Mouse (Mus musculus): ENCODE data around the gene Nsg2.
A peak's percentile ranks its signal among the peaks of the same experiment; 100 is the strongest.

Nsg2 gene

GRCm38 (mm10) chr11:32011867-32012603 lies 11.8 kb downstream of the Nsg2 start:
- no peak for DNase-seq (ENCODE audit: low read depth, low spot score)

GRCm38 (mm10) chr11:32013014-32013427 lies 12.8 kb downstream of the Nsg2 start:
- no peak for DNase-seq (ENCODE audit: low read depth, low spot score)

DNA sequence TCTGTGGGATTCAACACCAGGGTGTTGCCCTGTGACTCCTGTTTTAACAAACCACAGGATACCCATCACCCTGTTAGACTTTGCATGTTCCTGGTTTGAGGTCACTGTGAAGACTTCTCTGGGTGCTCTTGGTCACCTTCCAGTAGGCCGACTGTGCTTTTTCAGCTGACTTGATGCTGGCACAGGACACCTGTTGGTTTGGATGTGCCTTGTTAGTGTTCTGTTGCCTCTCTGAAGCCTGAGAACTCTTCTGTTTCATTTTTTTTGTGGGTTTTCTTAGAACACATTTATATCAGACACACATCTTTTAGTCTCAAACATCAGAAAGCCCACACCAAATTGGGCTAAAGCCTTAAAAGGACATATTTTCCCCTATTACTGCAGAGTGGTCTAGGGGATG lies 13.3 kb downstream of the Nsg2 start:
- no peak for DNase-seq (ENCODE audit: low read depth, low spot score)

DNA sequence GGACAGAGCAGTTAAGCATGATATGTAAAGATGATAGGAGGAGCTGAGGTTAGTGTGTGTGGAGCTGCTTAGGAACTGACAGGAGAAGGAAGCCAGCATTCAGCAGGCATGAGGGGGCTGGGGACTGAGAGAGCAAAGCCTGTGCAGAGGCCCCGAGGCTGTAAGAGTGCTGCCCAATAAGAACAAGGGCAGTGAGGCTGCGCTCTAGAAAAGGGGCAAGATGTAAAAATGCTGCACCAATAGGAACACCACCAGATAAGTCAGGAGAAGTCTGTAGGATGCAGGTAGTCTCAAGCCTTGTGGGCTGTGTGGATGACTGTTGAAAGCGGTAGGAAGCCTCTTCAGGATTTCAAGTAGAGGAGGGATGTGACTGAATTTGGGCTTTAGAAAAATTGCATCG lies 17.9 kb downstream of the Nsg2 start:
- DNase-seq (ENCODE audit: low read depth, low spot score) = peak; percentile 16

DNA sequence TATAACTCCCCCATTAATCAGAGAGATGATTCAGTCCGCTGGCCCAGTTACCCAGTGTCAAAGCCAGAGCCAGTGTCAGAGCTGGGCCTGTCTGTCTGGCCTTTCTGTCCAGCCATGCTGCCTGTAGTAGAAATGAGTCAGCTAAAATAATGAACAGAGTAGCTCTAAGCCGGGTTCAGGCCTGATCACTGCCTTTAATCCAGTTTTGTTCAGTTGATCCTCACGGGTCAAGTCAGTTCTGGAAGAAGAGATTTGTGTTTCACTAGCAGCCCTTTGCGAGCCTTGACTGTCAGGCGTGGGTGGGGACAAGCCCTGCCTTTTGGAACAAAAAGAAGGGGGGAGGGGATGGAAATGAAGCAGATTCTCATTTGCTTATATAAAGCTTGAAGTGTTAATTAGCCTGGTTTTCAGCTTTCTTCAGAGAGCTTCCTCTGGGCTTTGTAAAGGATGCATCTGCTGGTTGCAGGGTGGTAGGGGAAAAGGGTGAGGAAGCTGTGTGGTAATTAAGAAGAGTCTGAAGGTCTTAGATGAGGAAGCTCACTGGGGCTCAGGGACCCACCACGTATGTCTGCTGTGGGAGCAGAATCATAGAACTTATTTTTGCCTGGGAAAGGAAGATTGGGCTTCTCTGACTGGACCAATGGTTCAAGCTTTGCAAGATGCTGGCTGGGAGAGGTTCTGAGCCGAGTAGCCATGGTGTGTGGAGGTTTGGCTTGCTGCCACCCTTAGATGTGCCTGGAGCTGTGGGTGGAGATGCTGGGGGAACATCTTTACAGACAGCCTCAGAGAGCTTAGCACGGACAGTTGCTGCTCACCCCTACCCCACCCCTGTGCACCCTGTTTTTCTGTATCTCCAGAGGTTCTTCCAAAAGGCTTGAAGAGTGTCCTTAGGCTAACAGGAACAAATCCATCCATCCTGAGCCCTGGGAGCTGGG lies 20.0 kb downstream of the Nsg2 start:
- DNase-seq (ENCODE audit: low read depth, low spot score) = peak; percentile 77

DNA sequence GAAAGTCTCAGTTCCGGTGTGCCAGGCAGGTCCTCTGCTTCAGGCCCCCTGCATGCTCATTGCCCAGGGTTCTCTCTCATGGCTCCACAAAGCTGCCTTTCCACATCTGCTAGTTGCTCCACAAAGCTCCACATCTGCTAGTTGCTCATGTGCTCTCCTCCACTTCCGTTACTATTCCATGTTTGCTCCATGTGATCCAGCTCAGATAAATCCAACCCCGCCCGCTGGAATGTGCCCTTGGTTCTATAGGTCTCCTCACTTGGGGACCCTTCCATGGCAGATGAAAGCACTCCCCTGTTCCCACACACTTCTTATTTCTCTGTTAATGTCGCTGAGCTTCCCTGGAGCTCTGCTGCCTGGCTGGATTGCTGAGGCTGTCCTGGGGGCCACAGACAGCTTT lies 26.4 kb downstream of the Nsg2 start:
- DNase-seq (ENCODE audit: low read depth, low spot score) = no peak

GRCm38 (mm10) chr11:32027474-32028342 lies 27.4 kb downstream of the Nsg2 start:
- DNase-seq (ENCODE audit: low read depth, low spot score) = no peak

GRCm38 (mm10) chr11:32028605-32029004 lies 28.3 kb downstream of the Nsg2 start:
- DNase-seq (ENCODE audit: low read depth, low spot score) = no peak

DNA sequence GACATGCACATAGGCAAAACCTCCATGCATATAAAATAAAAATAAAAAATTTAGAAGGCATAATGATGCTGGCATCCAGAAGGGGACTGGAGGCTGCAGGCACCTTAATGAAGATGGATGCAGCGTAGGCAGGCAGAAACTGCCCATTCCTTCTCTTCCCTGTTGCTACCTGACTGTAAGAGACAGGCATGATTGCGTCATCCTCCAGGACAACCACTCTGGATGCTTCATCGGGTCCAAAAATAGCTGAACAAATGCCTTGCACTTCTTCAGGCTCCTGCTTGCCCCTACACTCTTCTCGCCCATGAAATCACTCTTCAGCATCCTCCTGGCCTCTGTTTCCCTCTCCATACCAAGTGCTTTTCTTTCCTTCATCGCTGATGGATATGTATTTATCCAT lies 29.1 kb downstream of the Nsg2 start:
- no peak for DNase-seq (ENCODE audit: low read depth, low spot score)

- DNase-seq (ENCODE audit: low read depth, low spot score) = no peak
These were observed 31.1 kb downstream of the Nsg2 start for GRCm38 (mm10) chr11:32031396-32031795.

DNA sequence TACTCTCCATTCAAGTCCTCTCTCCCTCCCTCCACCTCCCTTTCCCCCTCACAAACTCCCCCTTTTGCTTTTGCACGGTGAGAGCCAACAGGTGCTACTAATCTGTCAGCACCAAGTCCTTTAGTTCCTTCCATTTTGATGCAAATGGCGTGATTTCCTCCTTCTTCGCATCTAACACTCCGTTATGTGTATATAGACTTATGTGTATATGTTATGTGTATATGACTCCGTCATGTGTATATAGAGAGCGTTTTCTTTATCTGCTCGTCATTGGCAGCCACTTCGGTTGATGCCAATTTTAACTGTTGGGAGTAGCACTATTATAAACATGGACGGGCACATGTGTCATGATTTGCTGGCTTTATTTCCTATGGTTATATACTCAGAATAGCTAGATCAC lies 31.8 kb downstream of the Nsg2 start:
- no peak for DNase-seq (ENCODE audit: low read depth, low spot score)

DNA sequence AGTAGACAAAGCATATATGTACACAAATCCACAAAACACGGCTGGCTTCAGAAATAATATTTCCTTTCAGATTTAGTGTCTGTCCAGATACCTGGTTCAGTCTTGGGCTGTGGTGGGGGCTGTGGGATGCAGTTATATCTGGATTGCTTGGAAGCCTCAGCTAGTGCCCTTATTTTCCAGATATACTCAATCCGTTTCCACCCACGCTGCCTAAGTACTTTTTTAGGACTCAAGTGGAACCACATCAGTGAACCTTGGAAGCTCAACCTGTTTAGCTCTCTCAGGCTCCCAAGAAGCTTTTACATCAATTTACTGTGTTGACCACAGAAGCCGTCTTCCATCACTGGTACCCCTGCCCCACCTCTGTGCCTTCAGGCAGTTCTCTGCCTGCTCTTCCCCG lies 35.6 kb downstream of the Nsg2 start:
- no peak for DNase-seq (ENCODE audit: low read depth, low spot score)

GRCm38 (mm10) chr11:32039656-32040055 lies 39.4 kb downstream of the Nsg2 start:
- DNase-seq (ENCODE audit: low read depth, low spot score) = no peak

GRCm38 (mm10) chr11:32057389-32057788 lies 57.1 kb downstream of the Nsg2 start:
- no peak for DNase-seq (ENCODE audit: low read depth, low spot score)

DNA sequence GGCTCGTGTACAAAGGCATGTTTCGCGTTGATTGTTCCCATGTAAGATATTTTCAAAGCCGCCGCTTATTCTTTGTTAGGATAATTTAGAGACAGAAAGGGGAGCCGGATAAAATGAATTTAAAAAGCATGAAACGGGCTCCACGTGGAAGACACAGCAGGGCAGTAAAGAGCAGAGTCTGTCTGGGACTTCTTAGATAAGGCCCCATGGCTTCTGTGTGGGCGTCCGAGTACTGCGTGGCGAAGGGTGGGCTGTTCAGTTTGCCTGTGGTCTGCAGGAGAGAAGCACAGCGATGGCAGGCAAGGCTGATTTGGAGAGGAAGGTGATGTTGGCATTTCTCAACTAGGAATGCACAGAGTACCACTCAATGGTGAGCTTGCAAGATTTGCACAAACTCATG lies 57.6 kb downstream of the Nsg2 start:
- no peak for DNase-seq (ENCODE audit: low read depth, low spot score)

DNA sequence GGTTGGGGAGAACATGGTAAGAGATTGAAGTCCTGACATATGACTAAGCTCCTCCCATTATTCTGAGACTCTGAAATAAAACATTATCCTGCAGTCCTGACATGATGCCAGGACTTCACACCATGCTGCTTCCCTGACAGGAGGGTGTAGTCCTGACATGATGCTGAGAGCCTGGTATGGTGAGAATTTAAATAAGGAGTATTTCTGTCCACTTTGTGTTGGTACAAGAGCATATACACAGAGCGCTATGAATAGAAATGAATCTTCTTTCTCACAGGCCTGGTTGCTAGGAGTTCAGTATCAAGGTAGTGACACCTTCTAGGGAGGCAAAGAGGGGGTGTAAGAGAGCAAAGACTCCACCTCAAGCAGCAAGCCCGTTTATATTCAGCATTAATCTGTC lies 60.8 kb downstream of the Nsg2 start:
- DNase-seq (ENCODE audit: low read depth, low spot score) = no peak

DNA sequence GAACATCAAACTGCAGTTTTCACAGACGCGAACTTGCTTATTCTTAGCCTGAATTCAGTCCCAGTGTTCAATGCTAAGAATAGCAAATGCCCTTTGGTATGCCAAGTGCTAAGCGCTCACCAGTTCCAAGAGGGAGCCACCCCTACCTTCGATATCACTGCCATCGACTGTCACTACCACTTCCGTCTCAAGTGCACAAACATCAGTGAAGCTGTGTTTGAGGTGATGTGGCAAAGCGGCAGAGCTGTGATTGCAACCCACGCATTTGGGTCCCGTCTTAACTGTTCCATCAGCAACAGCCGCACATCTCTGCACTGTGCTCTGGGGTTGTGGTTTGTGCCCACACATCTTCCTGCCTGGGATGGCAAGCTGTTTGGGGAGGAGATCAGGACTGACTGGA lies 61.6 kb downstream of the Nsg2 start:
- DNase-seq (ENCODE audit: low read depth, low spot score) = no peak

- DNase-seq (ENCODE audit: low read depth, low spot score) = no peak
These were observed 63.7 kb downstream of the Nsg2 start for GRCm38 (mm10) chr11:32063775-32064510.

- no peak for DNase-seq (ENCODE audit: low read depth, low spot score)
These were observed 64.2 kb downstream of the Nsg2 start for GRCm38 (mm10) chr11:32064511-32064862.

DNA sequence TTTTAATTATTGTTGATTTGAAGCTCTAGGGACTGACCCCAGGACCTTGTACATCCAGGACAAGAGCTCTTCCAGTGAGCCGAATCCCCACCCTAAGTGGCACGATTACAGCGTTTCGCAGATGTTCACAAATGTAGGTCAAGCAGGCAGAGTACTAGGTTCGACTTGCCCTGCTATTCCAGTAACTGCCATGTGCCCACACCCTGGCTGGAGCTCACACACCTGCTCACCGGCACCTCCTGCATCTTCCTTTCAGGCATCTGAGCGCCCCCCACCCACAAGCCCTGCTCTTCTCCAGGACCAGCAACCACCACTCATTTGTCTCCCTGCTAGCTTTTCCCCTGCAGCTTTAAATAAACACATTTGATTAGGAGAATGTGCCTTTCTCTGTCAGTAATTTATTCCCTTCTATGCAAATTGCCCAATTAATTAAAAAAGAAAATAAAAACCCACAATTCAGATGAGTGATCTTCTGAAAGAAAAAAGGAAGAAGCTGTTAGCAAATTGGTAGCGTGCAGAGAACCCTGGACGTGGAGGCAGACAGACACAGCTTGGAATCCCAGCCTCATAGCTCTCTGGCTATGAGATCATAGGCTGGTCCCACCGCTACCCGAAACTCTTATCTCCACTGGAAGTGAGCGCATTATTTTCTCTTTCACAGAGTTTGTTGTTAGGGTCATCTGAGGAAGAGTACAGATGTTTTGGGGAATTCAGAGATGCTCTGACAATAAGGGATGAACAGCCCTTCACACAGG lies 68.7 kb downstream of the Nsg2 start:
- no peak for DNase-seq (ENCODE audit: low read depth, low spot score)

- DNase-seq (ENCODE audit: low read depth, low spot score) = peak; percentile 52
These were observed 74.9 kb downstream of the Nsg2 start for GRCm38 (mm10) chr11:32075163-32075562.
